Mouse (Mus musculus): Measurements from ENCODE around the gene Sema4g.
A peak's percentile ranks its signal among the peaks of the same experiment; 100 is the strongest.
"Not testable (repeated sequence)": the region's sequence is repeated elsewhere in the genome, so short reads cannot be mapped to it uniquely, and the experiment has no call there.

Sema4g gene

GRCm38 (mm10) chr19:45026958-45027670 is 38.2 kb downstream of the Sema4g start:
- no peak for DNase-seq

- no peak for DNase-seq
Measured at GRCm38 (mm10) chr19:45027848-45028247, 38.9 kb downstream of the Sema4g start.

- no peak for DNase-seq
Measured at GRCm38 (mm10) chr19:45028746-45029145, 39.8 kb downstream of the Sema4g start.

- no peak for DNase-seq
Measured at GRCm38 (mm10) chr19:45029571-45029970, 40.7 kb downstream of the Sema4g start.

- peak; percentile 65 for DNase-seq
Measured at GRCm38 (mm10) chr19:45030111-45030510, 41.2 kb downstream of the Sema4g start.

GRCm38 (mm10) chr19:45030746-45031693 is 42.1 kb downstream of the Sema4g start:
- peak; percentile 92 for DNase-seq

GRCm38 (mm10) chr19:45031780-45032179 is 42.9 kb downstream of the Sema4g start:
- peak; percentile 86 for DNase-seq

GRCm38 (mm10) chr19:45032570-45033332 is 43.9 kb downstream of the Sema4g start:
- DNase-seq, result no peak

- DNase-seq, result peak; percentile 43
Measured at GRCm38 (mm10) chr19:45036867-45037266, 48.0 kb downstream of the Sema4g start.

- not testable (repeated sequence) for DNase-seq
Measured at GRCm38 (mm10) chr19:45038198-45038597, 49.3 kb downstream of the Sema4g start.

- no peak for DNase-seq
Measured at GRCm38 (mm10) chr19:45040214-45040613, 51.3 kb downstream of the Sema4g start.

- DNase-seq, result no peak
Measured at GRCm38 (mm10) chr19:45044389-45044927, 55.6 kb downstream of the Sema4g start.

- no peak for DNase-seq
Measured at GRCm38 (mm10) chr19:45045236-45045635, 56.3 kb downstream of the Sema4g start.

- DNase-seq, result no peak
Measured at GRCm38 (mm10) chr19:45045651-45046050, 56.8 kb downstream of the Sema4g start, which contains the start of gene Pdzd7. Gene Pdzd7, minus strand, starts transcription at chr19:45045717.

- peak; percentile 88 for DNase-seq
Measured at GRCm38 (mm10) chr19:45046523-45047321, 57.8 kb downstream of the Sema4g start.

GRCm38 (mm10) chr19:45047417-45047934 is 58.6 kb downstream of the Sema4g start, which contains the start of gene Sfxn3:
Gene Sfxn3, plus strand, starts transcription at chr19:45047503.
- DNase-seq, result peak; percentile 93

GRCm38 (mm10) chr19:45047935-45048643 is 59.2 kb downstream of the Sema4g start:
- peak; percentile 50 for DNase-seq

GRCm38 (mm10) chr19:45048644-45049365 is 59.9 kb downstream of the Sema4g start:
- peak; percentile 33 for DNase-seq

GRCm38 (mm10) chr19:45049523-45049922 is 60.6 kb downstream of the Sema4g start:
- no peak for DNase-seq

Data from kidney, adult 9 months (tissue).